Mouse (Mus musculus): ENCODE data around the gene Syce2. TPM values are rescaled to one million over a fixed set of nuclear protein-coding genes. Genes with fewer than 3 reads are reported as not detected.
"Not testable (repeated sequence)": the region's sequence is repeated elsewhere in the genome, so short reads cannot be mapped to it uniquely, and the experiment has no call there.

The Syce2 gene
- 93.5 and 127 TPM in 2 replicates for total RNA-seq (2017)

- ATAC-seq (replicated peaks in 1 of 2; ENCODE audit: insufficient read depth in 1 of 2, low FRiP score in 2 of 2, low TSS enrichment in 1 of 2, low read depth in 1 of 2, poor library complexity in 2 of 2, severe bottlenecking in 2 of 2) = peak; percentile 74 to 77
Measured at GRCm38 (mm10) chr8:84871376-84872308, at the start of gene Syce2. TSS of gene Syce2 (plus strand) at chr8:84872111.

GRCm38 (mm10) chr8:84822723-84823122, 49.2 kb upstream of the Syce2 start, which contains the start of gene Dand5:
TSS of gene Dand5 (minus strand) at chr8:84822823.
- no peak for ATAC-seq (replicated peaks in 1 of 2; ENCODE audit: insufficient read depth in 1 of 2, low FRiP score in 2 of 2, low TSS enrichment in 1 of 2, low read depth in 1 of 2, poor library complexity in 2 of 2, severe bottlenecking in 2 of 2)

- ATAC-seq (replicated peaks in 1 of 2; ENCODE audit: insufficient read depth in 1 of 2, low FRiP score in 2 of 2, low TSS enrichment in 1 of 2, low read depth in 1 of 2, poor library complexity in 2 of 2, severe bottlenecking in 2 of 2) = peak; percentile 71 to 83
Measured at GRCm38 (mm10) chr8:84823653-84824052, 48.3 kb upstream of the Syce2 start.

GRCm38 (mm10) chr8:84825636-84826035, 46.3 kb upstream of the Syce2 start:
- ATAC-seq (replicated peaks in 1 of 2; ENCODE audit: insufficient read depth in 1 of 2, low FRiP score in 2 of 2, low TSS enrichment in 1 of 2, low read depth in 1 of 2, poor library complexity in 2 of 2, severe bottlenecking in 2 of 2) = peak; percentile 42 to 60; a peak in 3 of 4 replicates

- not testable (repeated sequence) for ATAC-seq (replicated peaks in 1 of 2; ENCODE audit: insufficient read depth in 1 of 2, low FRiP score in 2 of 2, low TSS enrichment in 1 of 2, low read depth in 1 of 2, poor library complexity in 2 of 2, severe bottlenecking in 2 of 2)
Measured at GRCm38 (mm10) chr8:84826518-84826917, 45.4 kb upstream of the Syce2 start.

GRCm38 (mm10) chr8:84831490-84831889, 40.4 kb upstream of the Syce2 start, which contains the start of gene Gadd45gip1:
TSS of gene Gadd45gip1 (plus strand) at chr8:84831522.
- peak; percentile 56 to 79; a peak in 3 of 4 replicates for ATAC-seq (replicated peaks in 1 of 2; ENCODE audit: insufficient read depth in 1 of 2, low FRiP score in 2 of 2, low TSS enrichment in 1 of 2, low read depth in 1 of 2, poor library complexity in 2 of 2, severe bottlenecking in 2 of 2)

GRCm38 (mm10) chr8:84832034-84832717, 39.7 kb upstream of the Syce2 start:
- ATAC-seq (replicated peaks in 1 of 2; ENCODE audit: insufficient read depth in 1 of 2, low FRiP score in 2 of 2, low TSS enrichment in 1 of 2, low read depth in 1 of 2, poor library complexity in 2 of 2, severe bottlenecking in 2 of 2) = peak; percentile 70 to 73

- ATAC-seq (replicated peaks in 1 of 2; ENCODE audit: insufficient read depth in 1 of 2, low FRiP score in 2 of 2, low TSS enrichment in 1 of 2, low read depth in 1 of 2, poor library complexity in 2 of 2, severe bottlenecking in 2 of 2) = no peak
Measured at GRCm38 (mm10) chr8:84832759-84833742, 38.9 kb upstream of the Syce2 start.

- ATAC-seq (replicated peaks in 1 of 2; ENCODE audit: insufficient read depth in 1 of 2, low FRiP score in 2 of 2, low TSS enrichment in 1 of 2, low read depth in 1 of 2, poor library complexity in 2 of 2, severe bottlenecking in 2 of 2) = no peak
Measured at GRCm38 (mm10) chr8:84834002-84834865, 37.7 kb upstream of the Syce2 start.

- no peak for ATAC-seq (replicated peaks in 1 of 2; ENCODE audit: insufficient read depth in 1 of 2, low FRiP score in 2 of 2, low TSS enrichment in 1 of 2, low read depth in 1 of 2, poor library complexity in 2 of 2, severe bottlenecking in 2 of 2)
Measured at GRCm38 (mm10) chr8:84834866-84835855, 36.8 kb upstream of the Syce2 start.

- ATAC-seq (replicated peaks in 1 of 2; ENCODE audit: insufficient read depth in 1 of 2, low FRiP score in 2 of 2, low TSS enrichment in 1 of 2, low read depth in 1 of 2, poor library complexity in 2 of 2, severe bottlenecking in 2 of 2) = no peak
Measured at GRCm38 (mm10) chr8:84837149-84837911, 34.6 kb upstream of the Syce2 start.

GRCm38 (mm10) chr8:84837912-84838470, 33.9 kb upstream of the Syce2 start:
- no peak for ATAC-seq (replicated peaks in 1 of 2; ENCODE audit: insufficient read depth in 1 of 2, low FRiP score in 2 of 2, low TSS enrichment in 1 of 2, low read depth in 1 of 2, poor library complexity in 2 of 2, severe bottlenecking in 2 of 2)

- ATAC-seq (replicated peaks in 1 of 2; ENCODE audit: insufficient read depth in 1 of 2, low FRiP score in 2 of 2, low TSS enrichment in 1 of 2, low read depth in 1 of 2, poor library complexity in 2 of 2, severe bottlenecking in 2 of 2) = no peak
Measured at GRCm38 (mm10) chr8:84838513-84838912, 33.4 kb upstream of the Syce2 start.

- no peak for ATAC-seq (replicated peaks in 1 of 2; ENCODE audit: insufficient read depth in 1 of 2, low FRiP score in 2 of 2, low TSS enrichment in 1 of 2, low read depth in 1 of 2, poor library complexity in 2 of 2, severe bottlenecking in 2 of 2)
Measured at GRCm38 (mm10) chr8:84839411-84839810, 32.5 kb upstream of the Syce2 start.
